Mouse (Mus musculus) brown adipose tissue, adult 24 weeks (tissue): Measurements from ENCODE around the gene Gm10428. TPM values are rescaled to one million over a fixed set of nuclear protein-coding genes. Genes with fewer than 3 reads are reported as not detected.
"Not testable (repeated sequence)": the region's sequence is repeated elsewhere in the genome, so short reads cannot be mapped to it uniquely, and the experiment has no call there.

Experiments used
- H3K27ac ChIP-seq: fragments of 200-500 bp; replicated peaks from 2 replicates; pipeline ENCODE4 v1.5.1; 2012; ENCODE audit warnings: low read depth, mild to moderate bottlenecking, low read length
- H3K4me1 ChIP-seq: fragments of 200-500 bp; 2 replicates; pipeline ENCODE4 v1.6.1; 2012; ENCODE audit warnings: low read length, mixed read lengths; ENCODE audit not compliant: control insufficient read depth, insufficient read depth, insufficient read length
- H3K4me3 ChIP-seq: fragments of 200-500 bp; 2 replicates; pipeline ENCODE4 v1.5.1; 2012; ENCODE audit warnings: low read depth, mild to moderate bottlenecking, low read length, moderate library complexity; ENCODE audit not compliant: insufficient read depth
- polyA plus RNA-seq: library from polyadenylated mRNA; stranded (reverse); fragments of >200 nt; gene quantifications from 2 replicates; pipeline ENCODE4 v1.2.4, GENCODE M21; 2012; ENCODE audit not compliant: missing spikeins, insufficient read depth, insufficient read length

Gene Gm10428
- polyA plus RNA-seq: not detected in 2 replicates

DNA sequence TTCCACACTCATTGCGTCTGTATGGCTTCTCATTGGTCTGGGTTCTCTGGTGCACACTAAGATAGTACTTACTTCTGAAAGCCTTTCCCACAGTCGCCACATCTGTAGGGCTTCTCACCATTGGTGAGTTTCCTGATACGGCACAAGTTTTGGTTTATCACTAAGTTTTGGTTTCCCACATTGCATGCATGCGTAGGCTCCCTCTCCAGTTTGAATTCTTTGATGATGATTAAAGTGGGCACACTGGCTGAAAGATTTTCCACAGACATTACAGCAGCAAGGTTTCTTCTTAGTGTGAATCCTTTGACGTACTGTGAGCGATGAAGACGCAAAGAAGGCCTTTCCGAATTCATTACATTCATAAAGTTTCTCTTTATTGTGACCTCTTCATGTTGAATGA, at the start of gene Gm10428:
Gene Gm10428 (plus strand): TSS at position 321 of the 400 bp plus-strand sequence.
- no peak within 1 kb of the TSS for H3K4me3 ChIP-seq
- no peak within 1 kb of the TSS for H3K27ac ChIP-seq
- H3K4me1 ChIP-seq: no peaks in the 10 kb centered on the region

GRCm38 (mm10) chr11:62706141-62706540, 46.8 kb upstream of the Gm10428 start:
- Histone ChIP-seq H3K4me3 (no peak overlapping the region), H3K4me1 (no peaks in the 10 kb centered on the region), H3K27ac (no peak overlapping the region)

DNA sequence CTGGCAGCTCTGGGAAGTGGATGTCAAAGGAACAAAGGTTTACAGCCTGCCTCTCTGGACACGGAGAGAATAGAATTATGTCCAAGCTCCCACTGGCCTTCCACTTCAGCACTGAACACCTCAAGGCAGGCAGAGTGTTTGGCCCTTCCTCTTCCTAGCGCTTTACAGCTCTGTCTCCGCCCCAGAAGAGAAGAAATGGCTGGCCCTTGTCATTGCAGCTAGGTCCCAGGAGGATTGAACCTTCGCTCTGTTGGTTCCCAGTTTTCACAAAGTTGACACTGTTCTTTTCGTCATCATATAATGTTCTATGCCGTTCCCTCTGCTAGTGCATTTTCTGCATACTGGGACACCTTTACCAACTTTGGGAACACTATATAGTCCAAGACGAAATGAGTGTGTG, 44.6 kb upstream of the Gm10428 start:
- Histone ChIP-seq H3K4me1 (no peaks in the 10 kb centered on the region), H3K27ac (no peak overlapping the region), H3K4me3 (no peak overlapping the region)

DNA sequence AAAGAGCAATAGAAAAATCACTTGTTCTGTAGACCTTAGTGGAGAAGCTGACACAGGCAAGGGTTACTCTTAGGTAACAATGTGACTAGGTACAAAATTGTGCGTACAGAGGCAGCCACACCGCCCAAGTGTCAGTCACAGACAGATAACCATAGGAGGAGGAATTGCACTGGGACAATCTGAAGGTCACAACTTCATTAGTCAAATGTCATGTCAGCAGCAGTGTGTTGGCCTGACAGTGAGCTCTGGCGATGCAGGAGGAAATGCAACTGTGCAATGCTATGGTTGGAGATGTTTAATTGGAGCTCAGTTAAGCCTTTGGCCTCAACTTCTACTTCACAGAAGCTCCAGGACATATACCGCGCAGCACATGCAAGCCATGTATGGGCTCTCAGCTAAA, 42.2 kb upstream of the Gm10428 start:
- H3K27ac ChIP-seq: no peak overlapping the region
- no peaks in the 10 kb centered on the region for H3K4me1 ChIP-seq

GRCm38 (mm10) chr11:62728276-62728675, 24.6 kb upstream of the Gm10428 start:
- Histone ChIP-seq H3K4me1 (no peaks in the 10 kb centered on the region), H3K27ac (no peak overlapping the region), H3K4me3 (no peak overlapping the region)

More for the DNA sequence above, 42.2 kb upstream of the Gm10428 start:
- no peak overlapping the region for H3K4me3 ChIP-seq

- Histone ChIP-seq H3K4me3 (peak within 1 kb of the TSS; percentile 78), H3K4me1 (no peaks in the 10 kb centered on the region), H3K27ac (peak within 1 kb of the TSS; percentile 52)
Measured at GRCm38 (mm10) chr11:62731311-62732021, 21.4 kb upstream of the Gm10428 start, which contains the start of gene Zfp287. Gene Zfp287, minus strand, starts transcription at chr11:62731905.

- no peaks in the 10 kb centered on the region for H3K4me1 ChIP-seq
- H3K27ac ChIP-seq: no peak overlapping the region
- H3K4me3 ChIP-seq: peak overlapping the region; percentile 78
Measured at GRCm38 (mm10) chr11:62732022-62732387, 20.9 kb upstream of the Gm10428 start.

GRCm38 (mm10) chr11:62732665-62733064, 20.2 kb upstream of the Gm10428 start:
- no peaks in the 10 kb centered on the region for H3K4me1 ChIP-seq
- H3K4me3 ChIP-seq: no peak overlapping the region
- H3K27ac ChIP-seq: no peak overlapping the region

- H3K4me1 ChIP-seq: no peaks in the 10 kb centered on the region
- no peak overlapping the region for H3K4me3 ChIP-seq
- H3K27ac ChIP-seq: no peak overlapping the region
Measured at GRCm38 (mm10) chr11:62741186-62741585, 11.7 kb upstream of the Gm10428 start.

- Histone ChIP-seq H3K27ac (no peak overlapping the region), H3K4me1 (no peaks in the 10 kb centered on the region), H3K4me3 (no peak overlapping the region)
Measured at GRCm38 (mm10) chr11:62742261-62742957, 10.5 kb upstream of the Gm10428 start.

GRCm38 (mm10) chr11:62744103-62744502, 8.8 kb upstream of the Gm10428 start:
- no peaks in the 10 kb centered on the region for H3K4me1 ChIP-seq
- no peak overlapping the region for H3K4me3 ChIP-seq
- H3K27ac ChIP-seq: no peak overlapping the region

GRCm38 (mm10) chr11:62746001-62746533, 6.8 kb upstream of the Gm10428 start:
- H3K27ac ChIP-seq: no peak overlapping the region
- peak overlapping the region; percentile 43 for H3K4me3 ChIP-seq
- H3K4me1 ChIP-seq: no peaks in the 10 kb centered on the region

- H3K27ac ChIP-seq: no peak overlapping the region
- no peaks in the 10 kb centered on the region for H3K4me1 ChIP-seq
- no peak overlapping the region for H3K4me3 ChIP-seq
Measured at GRCm38 (mm10) chr11:62747227-62747626, 5.7 kb upstream of the Gm10428 start.

DNA sequence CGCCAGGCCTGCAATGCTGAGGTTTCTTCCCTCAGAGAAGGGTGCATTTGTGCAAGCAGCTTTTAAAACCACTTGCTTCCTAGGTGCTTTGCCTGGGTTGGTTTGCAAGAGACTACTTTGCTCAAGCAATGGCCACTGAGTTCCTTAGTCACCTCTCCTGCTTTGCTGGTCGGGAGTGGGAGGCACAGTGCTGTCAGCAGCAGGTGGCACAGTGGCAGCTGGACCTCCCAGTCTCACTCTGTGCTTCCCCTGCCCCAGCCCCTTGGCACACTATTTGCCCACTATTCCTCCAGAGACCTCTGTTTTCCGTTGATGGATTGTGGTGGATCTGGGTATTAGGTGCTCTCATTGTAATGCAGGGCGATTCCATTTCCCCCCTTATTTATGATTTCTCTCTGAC, 4.8 kb upstream of the Gm10428 start:
- no peak overlapping the region for H3K27ac ChIP-seq
- H3K4me3 ChIP-seq: no peak overlapping the region
- H3K4me1 ChIP-seq: no peaks in the 10 kb centered on the region

- not testable (repeated sequence) for H3K27ac ChIP-seq, H3K4me3 ChIP-seq, H3K4me1 ChIP-seq
Measured at GRCm38 (mm10) chr11:62749445-62749844, 3.5 kb upstream of the Gm10428 start.
